Mouse (Mus musculus): ENCODE measurements around the gene Rnpep.

- TF ChIP-seq CTCF (IDR thresholded peaks at IDR 0.05; ENCODE audit: control insufficient read depth, insufficient read depth, insufficient replicate concordance, low read depth, low read length) (no peak), POLR2A (IDR thresholded peaks at IDR 0.05; ENCODE audit: control insufficient read depth, low read depth, low read length) (no peak)
These were observed 12.5 kb downstream of the Rnpep start for GRCm38 (mm10) chr1:135271371-135271770.

Data from testis, adult 2 months (tissue).